Mouse (Mus musculus) fibroblast of lung, adult 2 months (primary cell): ENCODE results near the gene Zfp507.
A peak's percentile ranks its signal among the peaks of the same experiment; 100 is the strongest.

ENCODE experiments used
- DNase-seq: peaks from one replicate; pipeline ENCODE4 v3.0.0-alpha.2; 2011; ENCODE audit warnings: low read depth

Gene Zfp507

GRCm38 (mm10) chr7:35802906-35803595 lies at the start of gene Zfp507:
Gene Zfp507, minus strand, starts transcription at chr7:35803003.
- peak; percentile 72 for DNase-seq

DNA sequence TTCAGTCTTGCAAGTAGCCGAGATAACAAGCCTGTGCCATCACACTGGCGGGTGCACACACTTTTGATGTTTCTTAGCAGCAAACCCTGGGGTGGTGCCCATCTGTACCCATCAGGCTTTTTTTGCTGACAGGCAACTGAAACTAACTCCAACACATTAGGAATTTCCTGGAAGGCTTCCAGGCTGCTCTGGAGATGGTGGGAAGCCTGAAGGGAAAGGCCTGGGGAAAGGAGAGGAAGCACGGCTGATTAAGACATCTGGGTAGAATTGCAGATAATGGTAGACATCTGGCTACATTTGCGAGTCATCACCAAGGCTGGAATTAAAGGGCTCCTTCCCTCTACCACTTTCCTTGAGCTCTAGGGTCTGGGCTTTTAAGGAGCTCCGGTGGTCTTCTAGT lies 47.6 kb upstream of the Zfp507 start:
- no peak for DNase-seq

- no peak for DNase-seq
Measured at GRCm38 (mm10) chr7:35848526-35848925, 45.7 kb upstream of the Zfp507 start.

- DNase-seq, result no peak
Measured at GRCm38 (mm10) chr7:35840504-35840903, 37.7 kb upstream of the Zfp507 start.

- DNase-seq, result peak; percentile 19
Measured at GRCm38 (mm10) chr7:35836851-35837250, 34.0 kb upstream of the Zfp507 start.

- DNase-seq, result no peak
Measured at GRCm38 (mm10) chr7:35836415-35836814, 33.6 kb upstream of the Zfp507 start.

GRCm38 (mm10) chr7:35830119-35830518 lies 27.3 kb upstream of the Zfp507 start:
- no peak for DNase-seq

- DNase-seq, result no peak
Measured at GRCm38 (mm10) chr7:35823906-35824305, 21.1 kb upstream of the Zfp507 start.

GRCm38 (mm10) chr7:35822320-35822719 lies 19.5 kb upstream of the Zfp507 start:
- DNase-seq, result no peak

- no peak for DNase-seq
Measured at GRCm38 (mm10) chr7:35821357-35821756, 18.6 kb upstream of the Zfp507 start.

DNA sequence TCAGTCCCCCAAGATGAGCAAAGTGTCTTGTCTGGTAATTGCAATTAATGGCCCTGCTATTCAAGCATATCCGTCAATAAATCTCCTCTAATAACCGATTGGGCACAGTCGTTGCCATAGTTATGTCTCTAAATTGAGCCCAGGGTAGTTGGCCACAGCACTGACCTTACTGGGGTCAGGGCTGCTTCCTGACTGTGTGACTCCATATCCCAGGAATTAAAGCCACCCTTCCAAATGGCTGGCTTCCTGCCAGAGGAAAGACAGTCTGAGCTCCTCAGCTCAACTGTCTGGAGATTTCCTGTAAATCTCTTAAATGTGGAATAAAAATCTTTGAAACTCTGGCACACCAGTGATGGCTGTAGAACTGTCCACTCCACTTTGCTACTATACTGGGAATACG lies 16.7 kb upstream of the Zfp507 start:
- no peak for DNase-seq

DNA sequence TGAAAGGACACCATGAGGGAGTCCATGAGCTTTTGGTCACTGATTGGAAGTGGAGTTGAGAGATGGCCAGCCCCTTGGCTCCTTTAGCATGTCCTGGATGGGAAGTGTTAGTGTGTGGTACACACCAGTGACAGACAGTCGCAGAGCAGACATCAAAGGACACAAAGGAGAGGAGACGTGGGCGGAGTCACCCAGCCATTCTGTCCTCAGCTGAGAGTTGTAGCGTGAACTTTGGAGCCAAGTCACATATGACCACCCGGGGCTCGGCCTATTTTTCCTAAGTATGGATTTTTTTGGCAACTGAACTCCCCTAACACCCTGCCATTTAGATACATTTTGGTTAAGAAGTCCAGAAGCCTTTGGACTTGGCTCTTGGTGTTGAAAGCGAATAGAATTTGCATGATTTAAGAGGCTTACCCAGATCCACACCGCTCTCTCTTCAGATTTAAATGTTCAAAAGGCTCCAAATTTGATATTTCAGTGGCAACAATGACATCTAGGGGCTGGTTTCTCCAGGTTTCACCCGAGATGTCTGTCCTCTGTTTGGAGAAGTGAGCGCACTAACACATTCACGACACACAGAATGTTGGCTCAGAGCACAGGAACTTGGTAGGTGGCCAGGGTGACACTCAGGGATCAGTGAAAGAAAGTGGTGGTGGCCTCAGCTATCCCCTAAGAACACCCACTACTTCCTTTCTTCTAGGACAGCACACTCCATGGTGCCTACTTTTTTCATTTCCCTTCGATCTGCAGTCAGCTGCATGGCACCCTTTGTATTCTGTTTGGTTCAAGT lies 12.2 kb upstream of the Zfp507 start:
- no peak for DNase-seq

DNA sequence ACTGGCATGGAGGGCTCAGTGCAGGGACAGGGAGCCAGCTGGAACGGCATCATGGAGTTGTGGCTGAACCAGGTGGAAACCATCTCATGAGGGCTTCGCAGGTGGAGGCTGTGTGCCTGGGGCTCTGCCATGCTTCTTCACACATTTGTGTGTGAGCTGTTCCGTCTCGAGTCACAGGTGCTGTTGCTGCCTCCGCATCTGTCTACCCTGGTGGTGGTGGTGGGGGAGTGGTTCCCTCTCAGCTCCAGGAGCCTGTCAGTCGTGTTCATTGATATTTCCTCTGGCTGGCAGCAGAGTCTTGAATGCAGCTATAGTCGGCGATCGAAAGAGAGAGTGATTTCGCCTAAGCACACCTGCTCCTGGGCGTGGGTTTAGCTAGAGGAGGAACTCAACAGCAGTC lies 10.5 kb upstream of the Zfp507 start:
- no peak for DNase-seq

GRCm38 (mm10) chr7:35810736-35811135 lies 7.9 kb upstream of the Zfp507 start:
- no peak for DNase-seq

DNA sequence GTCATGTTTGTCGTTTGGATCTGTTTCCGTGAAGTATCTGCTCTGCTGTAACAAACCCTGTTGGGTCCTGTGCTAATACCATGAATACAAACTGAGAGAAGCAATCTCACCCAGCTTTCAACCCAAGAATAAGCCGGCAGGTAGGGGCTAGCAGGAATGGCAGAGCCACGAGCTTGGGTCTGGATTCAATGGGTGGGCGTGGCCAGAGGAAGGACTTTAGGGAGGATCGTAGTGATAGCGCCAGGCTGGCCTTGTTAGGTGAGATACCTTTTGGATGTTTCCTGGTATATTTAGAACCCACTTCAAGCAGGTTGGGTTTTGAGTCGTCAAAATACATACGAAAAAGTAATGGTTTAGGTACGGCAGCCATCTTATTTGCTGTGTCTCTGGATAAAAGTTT lies 1.4 kb upstream of the Zfp507 start:
- DNase-seq, result no peak

DNA sequence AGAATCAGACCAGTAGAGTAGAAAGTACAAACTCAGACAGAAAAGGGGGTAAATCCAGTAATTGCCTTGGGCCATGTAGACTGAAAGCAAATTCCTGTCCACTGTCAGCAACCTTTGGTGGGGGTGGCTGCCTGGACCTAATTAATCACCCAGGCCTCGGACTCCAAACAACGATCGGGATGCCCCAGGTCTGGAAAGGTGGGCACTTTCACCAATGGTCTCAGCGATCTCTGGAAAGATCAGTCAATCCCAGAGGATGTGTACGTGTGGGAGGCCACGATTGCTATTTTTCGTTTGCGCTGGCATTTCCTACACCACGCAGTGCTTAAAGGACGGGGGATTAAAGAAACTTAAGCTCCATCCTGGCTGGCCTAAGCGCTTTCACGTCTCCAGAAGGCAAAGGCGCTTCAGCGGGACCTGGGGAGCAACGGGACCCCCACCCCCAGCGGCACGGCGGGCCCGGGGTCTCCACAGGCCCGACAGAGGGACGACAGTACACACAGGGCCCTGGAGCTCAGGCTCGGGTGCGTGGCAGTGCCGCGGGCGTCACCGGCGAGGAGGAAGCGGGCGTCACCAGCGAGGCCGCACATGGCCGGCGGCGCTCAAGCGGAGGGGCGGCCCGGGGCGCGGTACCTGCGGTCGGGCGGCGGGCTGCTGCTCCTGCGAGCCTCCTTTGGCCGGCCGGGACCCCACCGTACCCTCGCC lies 450 bp downstream of the Zfp507 start:
- DNase-seq, result no peak

DNA sequence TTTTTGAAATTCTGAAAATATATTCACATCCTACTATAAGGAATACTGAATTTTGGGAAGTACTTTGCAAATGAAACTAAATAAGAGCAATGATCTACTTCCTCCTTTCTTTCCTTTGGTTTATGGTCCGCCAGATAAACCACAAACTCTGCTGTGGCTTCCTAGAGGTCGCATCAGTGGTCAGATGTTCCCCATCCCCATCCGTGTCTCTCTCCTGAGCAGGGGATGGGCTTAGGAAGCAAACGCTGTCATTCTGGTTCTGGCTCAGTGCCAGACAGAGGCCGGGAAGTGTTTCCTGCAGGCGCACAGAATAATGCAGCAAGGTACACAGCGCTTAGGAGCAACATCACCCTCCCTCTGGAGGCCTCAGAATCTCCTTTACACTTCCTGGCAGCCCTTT lies 6.7 kb downstream of the Zfp507 start:
- DNase-seq, result no peak

DNA sequence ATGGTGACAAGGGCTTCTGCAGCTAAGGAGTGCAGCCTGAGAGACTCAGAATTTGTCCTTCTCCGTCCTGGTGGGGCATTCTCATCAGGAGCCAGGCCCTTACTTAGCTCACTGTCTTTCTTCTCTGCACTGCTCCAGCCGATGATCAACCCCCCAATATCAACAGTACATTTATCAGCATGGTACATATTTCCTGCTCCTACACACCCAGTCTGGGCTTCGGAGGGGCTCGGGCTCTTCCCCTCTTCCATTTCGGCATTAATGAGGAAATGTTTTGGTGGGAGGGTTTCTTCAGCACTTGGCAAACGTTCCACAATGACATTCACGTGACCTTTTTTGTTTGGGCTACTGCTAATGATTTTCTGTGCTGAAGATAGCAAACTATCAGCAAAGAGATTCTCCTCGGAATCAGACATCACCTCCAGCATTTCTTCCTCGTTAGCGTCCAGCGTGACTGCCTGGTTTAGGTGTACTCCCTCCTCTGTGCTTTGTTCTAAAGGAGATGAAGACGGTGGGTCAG lies 8.6 kb downstream of the Zfp507 start:
- DNase-seq, result no peak

DNA sequence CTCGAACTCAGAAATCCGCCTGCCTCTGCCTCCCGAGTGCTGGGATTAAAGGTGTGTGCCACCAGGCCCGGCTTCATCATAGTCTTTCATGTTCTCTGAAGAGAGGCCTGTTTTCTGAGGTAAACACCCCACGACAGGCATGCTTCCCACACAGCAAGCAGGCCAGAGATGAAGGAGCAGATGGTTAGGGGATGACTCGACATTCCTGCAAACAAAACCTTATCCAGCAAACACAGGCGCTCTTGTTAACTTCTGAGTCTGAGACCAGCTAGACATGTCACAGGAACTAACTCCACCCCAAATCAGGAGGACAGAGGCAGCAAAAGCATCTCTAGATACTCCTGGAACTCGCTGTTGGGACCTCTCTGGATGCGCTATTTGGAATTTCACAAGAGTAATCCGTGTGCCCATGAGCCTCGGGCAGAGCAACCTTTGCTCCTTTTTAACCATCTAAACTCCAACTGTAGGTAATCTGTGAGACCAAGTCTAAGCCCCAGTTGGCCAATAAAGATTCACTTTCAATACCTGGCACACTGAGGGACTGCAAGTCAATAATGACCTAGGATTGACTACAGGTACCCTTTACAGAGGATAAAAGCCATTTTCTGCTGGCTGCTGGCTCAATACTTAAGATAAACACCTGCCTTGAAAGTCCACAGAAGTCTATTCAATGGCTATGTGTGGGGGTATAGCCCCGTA lies 10.5 kb downstream of the Zfp507 start:
- no peak for DNase-seq

DNA sequence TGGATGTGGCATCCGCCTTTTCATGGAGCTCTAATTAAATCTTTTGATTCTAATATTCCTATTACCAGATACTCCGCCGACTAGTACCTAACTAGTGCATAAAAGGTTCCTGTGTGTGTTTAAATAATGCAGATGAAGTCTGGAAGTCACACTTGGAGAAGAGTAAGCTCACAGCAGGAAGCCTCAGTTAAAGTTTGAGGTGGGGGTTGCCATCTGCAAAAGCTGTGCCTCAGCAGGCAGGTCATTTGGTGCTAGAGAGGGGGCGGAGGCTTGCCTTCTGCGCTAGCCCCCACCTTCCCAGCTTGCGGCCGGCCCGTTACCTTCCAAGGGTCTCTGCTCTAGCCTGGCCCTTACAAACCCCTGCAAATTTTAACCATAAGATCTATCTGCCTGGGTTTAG lies 11.9 kb downstream of the Zfp507 start:
- DNase-seq, result no peak

- no peak for DNase-seq
Measured at GRCm38 (mm10) chr7:35790201-35790600, 12.6 kb downstream of the Zfp507 start.

DNA sequence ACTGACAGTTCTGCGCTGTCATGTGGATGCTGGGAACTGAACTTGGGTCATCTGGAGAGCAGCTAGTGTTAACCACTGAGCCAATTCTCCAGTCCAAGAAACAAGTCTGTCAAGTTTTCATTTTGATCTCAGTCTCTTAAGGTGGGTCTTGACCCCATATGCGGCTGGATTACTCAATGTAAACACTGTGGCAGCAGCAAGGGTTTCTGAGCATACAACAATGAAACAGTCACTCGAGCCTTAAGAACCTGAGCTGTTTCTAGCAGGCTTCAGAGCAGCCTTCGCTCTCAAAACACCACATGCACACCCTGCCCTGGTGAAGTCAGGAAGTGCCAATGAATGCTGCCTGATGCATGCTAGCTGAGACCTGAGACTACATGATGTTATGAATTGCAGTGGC lies 17.2 kb downstream of the Zfp507 start:
- no peak for DNase-seq
